Mouse (Mus musculus): ENCODE results near the gene Narf.
A peak's percentile ranks its signal among the peaks of the same experiment; 100 is the strongest.

The Narf gene

DNA sequence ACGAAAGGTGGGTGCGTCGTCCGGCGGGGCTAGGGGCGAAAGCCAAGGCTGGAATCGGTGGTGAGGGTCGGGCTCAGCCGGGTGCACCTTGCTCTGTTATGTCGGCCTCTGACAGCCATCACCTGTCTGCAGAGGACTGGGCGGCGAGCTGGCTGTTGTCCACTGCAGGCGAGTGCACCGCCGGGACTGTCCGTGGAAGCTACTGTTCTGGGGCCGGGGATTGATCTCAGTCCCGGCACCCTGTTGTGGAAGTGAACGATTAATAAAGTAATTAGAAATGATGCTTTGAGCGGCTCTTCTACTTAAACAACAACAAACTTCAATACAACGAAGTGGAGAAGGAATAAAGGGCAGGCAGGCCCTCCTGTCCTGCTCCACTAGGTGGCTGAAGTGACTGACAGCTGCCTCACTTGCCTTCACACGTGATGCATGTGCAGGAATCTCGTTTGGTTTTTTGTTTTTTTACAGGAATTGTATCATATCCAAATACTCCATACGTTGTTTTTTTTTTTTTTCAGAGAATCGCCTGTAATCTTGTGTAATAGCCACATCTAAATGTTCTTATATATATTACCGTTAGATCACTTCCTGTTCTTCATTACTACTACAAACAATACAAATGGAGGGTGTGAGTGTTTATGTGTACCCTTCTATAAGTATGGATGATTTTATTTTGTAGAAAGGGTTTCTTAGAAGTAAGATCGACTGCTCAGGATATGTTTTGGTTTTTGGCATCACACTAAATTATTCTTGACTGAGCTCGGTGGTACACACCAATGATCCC is 484 bp downstream of the Narf start:
- DNase-seq (ENCODE audit: low read depth): peak; percentile 78

DNA sequence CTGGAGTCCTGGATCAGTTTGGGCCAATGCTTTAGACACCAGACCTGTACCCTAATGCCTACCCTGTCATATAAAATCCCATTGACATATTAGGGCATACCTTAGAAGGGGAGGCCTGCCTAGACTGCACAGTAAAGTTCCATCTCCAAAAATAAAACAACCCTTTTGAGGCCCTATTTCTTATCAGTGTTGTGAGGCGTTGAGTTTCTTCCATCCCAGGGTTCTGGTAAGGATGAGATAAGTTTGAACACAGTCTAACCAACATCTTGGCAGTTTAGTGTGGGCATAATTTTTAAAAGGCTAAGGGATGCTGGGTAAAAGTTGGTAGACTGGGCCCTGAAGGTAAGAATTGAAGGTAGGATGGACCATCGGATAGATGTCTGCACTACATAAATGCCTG is 2.6 kb downstream of the Narf start:
- DNase-seq (ENCODE audit: low read depth): no peak

- DNase-seq (ENCODE audit: low read depth): no peak
Measured at GRCm38 (mm10) chr11:121250196-121250595, 13.1 kb downstream of the Narf start.

DNA sequence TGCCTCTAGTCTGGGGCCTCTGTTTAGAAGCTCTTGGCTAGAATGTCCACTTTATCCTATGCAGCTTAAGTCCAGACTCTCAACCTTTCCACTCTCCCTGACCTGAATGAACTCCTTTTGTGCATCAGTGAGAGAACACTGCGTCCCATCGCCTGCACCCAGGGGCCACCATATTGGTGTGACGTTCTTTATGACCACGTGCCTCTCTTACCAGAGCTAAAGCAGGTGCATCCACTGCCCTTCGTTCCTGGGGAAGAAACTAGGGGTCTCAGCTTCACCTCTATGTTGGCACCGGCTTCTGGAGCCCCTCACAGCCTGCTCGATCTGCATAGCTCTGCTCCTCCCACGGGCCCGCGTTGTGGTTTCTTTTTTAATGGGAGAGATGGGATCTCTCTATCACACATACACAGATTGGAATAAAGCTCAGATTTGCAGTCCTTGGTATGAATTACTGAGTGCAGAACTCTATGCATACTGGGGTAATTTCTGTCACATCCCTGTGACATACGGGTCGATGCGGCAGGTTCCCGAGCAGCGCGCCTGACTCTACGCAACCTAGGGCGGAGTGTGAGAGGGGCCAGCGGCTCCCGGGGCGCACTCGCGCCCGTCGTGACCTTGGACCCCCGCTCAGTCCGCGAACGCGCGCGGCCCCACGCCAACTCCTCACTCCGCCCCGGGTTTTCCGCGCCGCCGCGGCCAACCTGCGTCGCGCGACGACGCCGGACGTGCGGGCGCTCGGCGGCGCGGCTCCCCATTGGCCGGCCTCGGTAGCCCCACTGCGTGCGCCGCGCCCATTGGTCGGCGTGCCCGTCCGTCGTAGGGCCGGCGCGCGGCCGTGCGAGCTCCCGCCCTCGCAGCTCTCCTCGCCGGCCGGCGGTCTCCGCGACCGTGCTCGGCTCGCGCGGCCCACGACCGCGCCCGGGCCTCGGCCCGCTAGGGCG is 22.4 kb downstream of the Narf start, which contains the start of gene Foxk2:
Gene Foxk2, plus strand, starts transcription at position 831 of the 941 bp plus-strand sequence.
- peak; percentile 93 for DNase-seq (ENCODE audit: low read depth)

DNA sequence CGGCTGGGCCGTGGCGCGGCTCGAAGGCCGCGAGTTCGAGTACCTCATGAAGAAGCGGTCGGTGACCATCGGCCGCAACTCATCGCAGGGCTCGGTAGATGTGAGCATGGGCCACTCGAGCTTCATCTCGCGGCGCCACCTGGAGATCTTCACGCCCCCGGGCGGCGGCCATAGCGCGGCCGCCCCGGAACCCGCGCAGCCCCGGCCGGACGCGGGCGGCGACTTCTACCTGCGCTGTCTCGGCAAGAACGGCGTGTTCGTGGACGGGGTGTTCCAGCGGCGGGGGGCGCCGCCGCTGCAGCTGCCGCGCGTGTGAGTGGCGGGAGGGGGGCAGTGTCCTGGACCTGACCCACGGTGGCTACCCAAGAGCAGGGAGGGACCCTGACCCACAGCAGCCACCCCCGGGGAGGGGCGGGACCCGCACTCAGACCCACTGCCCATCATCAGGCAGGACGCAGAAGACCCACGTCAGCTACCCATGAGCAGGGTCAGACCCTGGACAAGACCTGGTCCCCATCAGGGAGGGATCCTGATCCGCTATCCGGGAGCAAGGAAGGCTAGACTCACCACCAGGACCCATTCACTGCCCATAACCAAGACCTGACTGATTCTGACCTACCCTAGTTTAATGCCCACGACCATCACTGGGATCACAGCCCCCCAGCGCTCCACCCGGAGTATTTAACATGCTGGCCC is 23.3 kb downstream of the Narf start:
- peak; percentile 65 for DNase-seq (ENCODE audit: low read depth)

- no peak for DNase-seq (ENCODE audit: low read depth)
Measured at GRCm38 (mm10) chr11:121261074-121261473, 24.0 kb downstream of the Narf start.

DNA sequence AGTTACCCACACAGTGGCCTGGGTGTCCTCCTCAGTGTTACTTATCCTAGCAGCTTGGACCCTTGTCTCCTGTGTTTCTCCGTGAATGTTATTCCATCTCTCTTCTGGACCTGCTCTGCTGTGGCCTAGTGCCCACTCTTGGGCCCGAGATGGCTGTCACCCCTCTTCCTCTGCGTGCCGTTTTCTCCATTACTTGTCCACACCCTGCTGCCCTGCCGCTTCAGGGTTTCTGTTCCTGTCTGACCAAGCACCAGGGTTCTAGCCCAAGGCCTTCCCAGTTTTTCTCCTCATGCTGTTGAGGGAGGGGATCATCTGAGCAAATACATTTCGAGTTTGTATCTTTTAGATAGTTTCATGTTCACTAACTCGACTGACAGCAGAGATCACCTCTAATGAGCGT is 40.5 kb downstream of the Narf start:
- DNase-seq (ENCODE audit: low read depth): no peak

GRCm38 (mm10) chr11:121278011-121278410 is 41.0 kb downstream of the Narf start:
- no peak for DNase-seq (ENCODE audit: low read depth)

GRCm38 (mm10) chr11:121282911-121283310 is 45.9 kb downstream of the Narf start:
- no peak for DNase-seq (ENCODE audit: low read depth)

DNA sequence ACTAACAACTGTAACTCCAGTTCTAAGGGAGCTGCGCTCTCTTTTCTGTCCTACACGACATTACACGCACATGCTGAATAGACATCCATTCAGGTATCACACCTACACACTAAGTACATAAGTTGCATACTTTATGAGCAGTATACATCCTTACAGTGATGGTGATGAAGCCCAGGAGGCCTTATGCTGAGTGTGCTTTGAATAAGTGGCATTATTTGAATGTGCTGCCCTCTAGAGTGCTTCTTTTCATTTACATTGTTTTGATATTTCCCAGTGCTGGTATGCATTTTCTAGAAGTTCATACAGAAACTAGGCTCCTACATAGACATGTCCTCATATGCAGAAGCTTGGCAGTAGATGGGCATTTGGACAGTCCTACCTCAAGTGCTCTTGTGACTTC is 52.8 kb downstream of the Narf start:
- peak; percentile 21 for DNase-seq (ENCODE audit: low read depth)

DNA sequence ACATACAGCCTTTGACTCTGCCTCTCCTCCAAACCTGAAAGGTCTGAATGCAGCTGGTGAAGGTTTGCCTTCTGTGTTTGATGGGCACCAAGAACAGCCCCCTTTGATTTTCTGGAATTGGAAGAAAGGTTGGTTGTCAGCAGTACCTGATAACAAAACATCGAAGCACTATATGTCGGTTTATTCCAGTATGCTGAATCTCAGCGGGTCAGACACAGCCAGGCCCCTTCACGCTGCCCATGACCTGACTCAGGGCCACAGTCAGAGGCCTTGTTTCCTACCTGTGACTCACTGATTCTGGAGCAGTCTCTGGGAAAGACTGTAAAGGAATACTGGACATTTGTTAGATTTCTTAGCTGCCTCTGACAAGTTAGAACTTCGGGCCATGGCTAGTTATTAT is 57.7 kb downstream of the Narf start:
- no peak for DNase-seq (ENCODE audit: low read depth)

DNA sequence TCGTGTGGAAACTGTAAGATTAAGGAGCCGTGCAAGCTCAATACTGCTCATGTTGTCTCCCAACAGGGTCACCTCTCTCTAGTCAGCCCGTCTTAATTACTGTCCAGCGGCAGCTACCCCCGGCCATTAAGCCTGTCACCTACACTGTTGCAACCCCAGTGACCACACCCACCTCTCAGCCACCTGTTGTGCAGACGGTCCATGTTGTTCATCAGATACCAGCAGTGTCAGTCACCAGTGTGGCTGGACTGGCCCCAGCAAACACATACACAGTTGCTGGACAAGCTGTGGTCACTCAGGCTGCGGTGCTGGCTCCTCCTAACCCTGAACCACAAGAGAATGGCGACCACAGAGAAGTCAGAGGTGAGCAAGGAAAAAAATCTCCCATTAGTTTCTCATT is 61.4 kb downstream of the Narf start:
- DNase-seq (ENCODE audit: low read depth): no peak

- no peak for DNase-seq (ENCODE audit: low read depth)
Measured at GRCm38 (mm10) chr11:121300265-121300664, 63.2 kb downstream of the Narf start.

DNA sequence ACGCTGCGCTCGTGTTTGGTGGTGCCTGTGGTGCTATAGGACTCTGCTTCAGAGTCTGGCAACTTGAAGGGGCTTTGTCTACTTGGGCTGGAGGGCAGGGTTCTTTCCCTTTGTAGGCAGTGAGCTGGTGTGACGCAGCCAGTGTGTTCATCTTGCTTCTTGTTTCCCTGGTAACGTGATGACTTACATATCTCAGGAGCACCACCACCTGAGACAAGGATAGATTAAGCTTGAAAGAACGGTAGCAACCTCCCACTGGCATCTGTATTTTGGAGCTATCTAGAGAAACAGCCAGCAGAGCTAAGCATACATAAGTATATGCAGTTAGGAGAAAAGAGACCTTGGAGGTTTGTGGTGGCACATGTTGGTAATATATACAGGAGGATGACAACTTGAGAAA is 68.3 kb downstream of the Narf start:
- DNase-seq (ENCODE audit: low read depth): no peak
